Comparison of ENCODE assay signal across 17 mouse cellular contexts in genomic region chr11:60253546-60253945, GRCm38 (mm10). TPM values are rescaled to one million over a fixed set of nuclear protein-coding genes. Genes with fewer than 3 reads are reported as not detected.
DNase-seq lines count a peak whose midpoint lies in the region; ATAC-seq and TF ChIP-seq lines count a peak whose summit lies in the region.
"Had no signal": no experiment of that assay in that cellular context is flagged by ENCODE, and none has a peak within 500 bp of the region (broad histone marks: within the 10 kb centered on the region; RNA-seq: fewer than 3 reads in every experiment).

No protein-coding gene starts in this region.

- DNase-seq in heart, adult 9 months (ENCODE audit: low spot score in 2 of 2): no peak
- DNase-seq in lung, postnatal 0 days (ENCODE audit: low spot score): peak; percentile 40
- no peak for DNase-seq in lung, postnatal 4 days
- peak; percentile 46 for DNase-seq in adrenal gland, postnatal 25 days
- no peak for DNase-seq in cerebellum, adult 8-10 months
- DNase-seq in urinary bladder, adult 2 months (ENCODE audit: low spot score): no peak
- DNase-seq: cerebellum, adult 18-20 months; kidney, adult 11 months; kidney, postnatal 25 days; midbrain, embryonic 14.5 days; spleen, adult 18-20 months; thymus, postnatal 4 days had no signal

- H3K9ac ChIP-seq in heart, embryonic 12.5 days: no peak overlapping the region
- no peak overlapping the region for H3K9ac ChIP-seq in lung, postnatal 0 days (replicated peaks; ENCODE audit: low read depth)
- H3K9ac ChIP-seq: forebrain, embryonic 12.5 days; hindbrain, embryonic 14.5 days had no signal

- H3K27me3 ChIP-seq in heart, embryonic 12.5 days (replicated peaks): no peaks in the 10 kb centered on the region
- H3K27me3 ChIP-seq in lung, postnatal 0 days (replicated peaks; ENCODE audit: insufficient read depth, low read length): no peaks in the 10 kb centered on the region
- H3K27me3 ChIP-seq: forebrain, embryonic 12.5 days had no signal

- TF ChIP-seq EP300 in lung, postnatal 0 days (IDR thresholded peaks at IDR 0.05): no peak

- H3K4me3 ChIP-seq in heart, embryonic 12.5 days: no peak overlapping the region
- no peak overlapping the region for H3K4me3 ChIP-seq in lung, postnatal 0 days (ENCODE audit: low read depth, low read length)
- H3K4me3 ChIP-seq: forebrain, embryonic 12.5 days had no signal

- H3K4me1 ChIP-seq in heart, embryonic 12.5 days (replicated peaks): peaks cover 56% of the 10 kb centered on the region
- no peaks in the 10 kb centered on the region; the same call in 1 of the 2 replicates for H3K4me1 ChIP-seq in lung, postnatal 0 days (ENCODE audit: insufficient read depth, low read depth, low read length)

- WGBS in heart, embryonic 12.5 days: 75% methylated on average over 2 of the region's 2 CpGs
- WGBS in lung, postnatal 0 days: 65% methylated on average over 2 of the region's 2 CpGs

- H3K9me3 ChIP-seq in heart, embryonic 12.5 days (replicated peaks): 0 out of 2 replicates have a peak, but pooled peaks cover 3% of the 10 kb centered on the region
- H3K9me3 ChIP-seq in lung, postnatal 0 days (ENCODE audit: low read length): no peaks in the 10 kb centered on the region
- H3K9me3 ChIP-seq: forebrain, embryonic 12.5 days; G1E had no signal

- H3K4me2 ChIP-seq in heart, embryonic 12.5 days: no peak overlapping the region
- H3K4me2 ChIP-seq in lung, postnatal 0 days (replicated peaks; ENCODE audit: low read depth, low read length): no peak overlapping the region
- H3K4me2 ChIP-seq: forebrain, embryonic 12.5 days; hindbrain, embryonic 14.5 days had no signal

- peak overlapping the region; percentile 56 for H3K27ac ChIP-seq in heart, embryonic 12.5 days (ENCODE audit: poor library complexity, severe bottlenecking)
- H3K27ac ChIP-seq in lung, postnatal 0 days (ENCODE audit: low read length): no peak overlapping the region
- H3K27ac ChIP-seq: forebrain, embryonic 12.5 days; hindbrain, embryonic 14.5 days; stomach, postnatal 0 days had no signal

- 0 out of 2 replicates have a peak, but pooled peaks have one; percentile 66 for ATAC-seq in heart, embryonic 12.5 days (ENCODE audit: insufficient number of reproducible peaks, low FRiP score)
- peak; percentile 67 for ATAC-seq in lung, postnatal 0 days

- TF ChIP-seq CTCF in lung, postnatal 0 days (IDR thresholded peaks at IDR 0.05): no peak

- peaks cover 23% of the 10 kb centered on the region for H3K36me3 ChIP-seq in heart, embryonic 12.5 days
- H3K36me3 ChIP-seq in lung, postnatal 0 days (ENCODE audit: insufficient read depth, low read length): peaks cover 13% of the 10 kb centered on the region; the same call in 1 of the 2 replicates

RNA-seq across cellular contexts. Expression of gene Srebf1, which starts 31.2 kb away (rescaled TPM):
- 39.7 and 41.1 TPM in 2 replicates for polyA plus RNA-seq in heart, embryonic 12.5 days (2016; fragmentation: Nextera tagmentation; extraction: Ambion mirVana)
- polyA plus RNA-seq in lung, postnatal 0 days (2015; fragmentation: Nextera tagmentation; extraction: Ambion mirVana): 61.7 and 70.1 TPM in 2 replicates
- 125 and 160 TPM in 2 replicates for total RNA-seq in adrenal gland, postnatal 25 days (2021)
- polyA plus RNA-seq in urinary bladder, adult 2 months (2012; rRNA removed): 157 and 168 TPM in 2 replicates

Comparison
In these comparisons a context has a peak if more than half of its experiments do, and no peak if none do; other contexts are left out.
1. DNase-seq: peak in lung, postnatal 0 days (single experiment) and adrenal gland, postnatal 25 days (single experiment); none in heart, adult 9 months (0 of 2), lung, postnatal 4 days (0 of 2), cerebellum, adult 8-10 months (single experiment) and urinary bladder, adult 2 months (single experiment).